Mouse (Mus musculus) kidney, adult 8-10 months (tissue): ENCODE data around the gene Nt5e.
"Not testable (repeated sequence)": the region's sequence is repeated elsewhere in the genome, so short reads cannot be mapped to it uniquely, and the experiment has no call there.

Experiments used
- DNase-seq, 2 experiments: peaks; one replicate each; pipeline ENCODE4 v3.0.0; 2022

Nt5e gene

DNA sequence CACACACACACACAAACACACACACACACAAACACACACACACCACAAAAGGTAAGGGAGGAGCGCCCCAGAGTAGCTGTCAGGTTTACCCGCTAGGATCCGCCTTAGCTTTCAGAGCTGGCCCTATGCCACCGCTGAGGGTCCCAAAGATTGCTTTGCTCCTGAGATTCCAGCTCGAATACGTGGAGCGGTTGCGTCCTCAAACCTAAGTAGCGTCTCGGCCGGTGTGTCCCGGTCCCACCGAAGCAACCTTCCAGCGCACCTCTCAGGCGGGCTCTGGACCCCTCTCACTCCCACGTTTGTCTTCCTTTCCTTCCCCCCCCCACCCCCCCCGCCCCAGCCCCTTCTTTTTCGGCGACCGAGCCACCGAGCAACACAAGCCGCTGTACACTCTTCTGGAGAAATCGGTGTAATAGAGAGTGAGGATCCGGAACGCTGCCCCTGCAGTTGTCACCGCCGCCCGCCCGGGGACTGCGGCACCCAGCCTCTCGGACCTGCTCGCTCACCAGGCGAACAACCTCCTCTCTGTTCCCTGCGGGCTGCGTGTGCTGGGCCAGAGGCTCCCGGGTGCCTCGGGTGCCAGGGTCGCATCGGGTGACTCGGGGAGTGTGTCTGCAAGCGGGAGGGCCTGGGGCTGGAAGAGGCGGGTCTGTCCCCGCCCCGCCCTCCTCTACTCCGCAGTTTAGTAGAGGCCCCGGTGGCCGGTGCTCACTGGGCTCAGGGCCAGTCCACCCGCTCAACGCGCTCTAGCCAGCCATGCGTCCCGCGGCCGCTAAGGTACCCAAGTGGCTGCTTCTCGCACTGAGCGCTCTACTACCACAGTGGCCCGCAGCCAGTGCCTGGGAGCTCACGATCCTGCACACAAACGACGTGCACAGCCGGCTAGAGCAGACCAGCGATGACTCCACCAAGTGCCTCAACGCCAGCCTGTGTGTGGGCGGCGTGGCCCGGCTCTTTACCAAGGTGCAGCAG is at the start of gene Nt5e:
Nt5e (plus strand) TSS at position 268 of the 972 bp plus-strand sequence.
- peak; percentile 81 to 83 for DNase-seq

- no peak for DNase-seq
Measured at GRCm38 (mm10) chr9:88277588-88277987, 49.4 kb upstream of the Nt5e start.

DNA sequence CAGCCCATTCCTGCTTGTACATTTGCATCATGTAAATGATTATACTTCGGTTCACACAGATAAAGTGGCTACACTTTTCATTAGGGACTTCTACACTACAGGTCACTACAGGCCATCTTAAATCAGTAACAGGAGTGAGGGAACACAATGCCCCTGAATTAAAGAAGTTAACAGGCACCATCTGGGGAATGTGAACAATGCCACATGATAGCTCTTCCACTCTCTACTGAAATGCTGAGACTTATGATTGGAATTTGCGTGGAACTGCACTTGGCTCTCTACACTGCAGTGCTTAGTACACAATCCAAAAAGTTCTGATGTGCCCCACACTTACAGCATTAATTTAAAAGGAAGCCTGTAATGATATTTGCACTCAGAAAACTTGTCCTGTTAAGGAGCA is 47.3 kb upstream of the Nt5e start:
- no peak for DNase-seq

GRCm38 (mm10) chr9:88289568-88290168 is 37.3 kb upstream of the Nt5e start:
- no peak for DNase-seq

DNA sequence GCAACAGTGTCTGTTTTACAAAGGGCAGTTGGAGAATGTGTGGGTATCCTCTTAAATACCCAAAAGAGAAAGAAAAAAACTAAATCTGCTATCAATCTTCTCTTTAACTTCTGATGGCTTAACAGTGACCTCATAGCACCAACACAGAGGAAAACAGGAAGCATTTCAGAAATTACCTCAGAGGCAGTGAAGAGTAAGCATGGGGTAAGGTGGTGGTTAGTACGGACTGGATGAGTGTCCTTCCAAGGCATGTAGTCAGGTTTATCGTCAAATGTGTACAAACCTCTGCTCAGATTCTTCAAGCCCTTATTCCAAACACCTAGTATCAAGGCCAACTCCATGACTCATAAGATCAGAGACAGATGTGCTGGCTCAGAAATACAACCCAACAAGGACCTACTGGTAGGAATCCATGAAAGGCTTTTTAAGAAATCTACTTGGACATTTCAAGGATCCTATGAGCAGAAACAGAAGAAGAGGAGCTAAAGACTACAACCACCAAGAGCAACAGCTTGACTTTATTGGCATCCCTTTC is 34.1 kb upstream of the Nt5e start:
- no peak for DNase-seq

- DNase-seq, result no peak
Measured at GRCm38 (mm10) chr9:88295798-88296197, 31.2 kb upstream of the Nt5e start.

- no peak for DNase-seq
Measured at GRCm38 (mm10) chr9:88296321-88296720, 30.7 kb upstream of the Nt5e start.

- DNase-seq, result not testable (repeated sequence)
Measured at GRCm38 (mm10) chr9:88297244-88297643, 29.8 kb upstream of the Nt5e start.

DNA sequence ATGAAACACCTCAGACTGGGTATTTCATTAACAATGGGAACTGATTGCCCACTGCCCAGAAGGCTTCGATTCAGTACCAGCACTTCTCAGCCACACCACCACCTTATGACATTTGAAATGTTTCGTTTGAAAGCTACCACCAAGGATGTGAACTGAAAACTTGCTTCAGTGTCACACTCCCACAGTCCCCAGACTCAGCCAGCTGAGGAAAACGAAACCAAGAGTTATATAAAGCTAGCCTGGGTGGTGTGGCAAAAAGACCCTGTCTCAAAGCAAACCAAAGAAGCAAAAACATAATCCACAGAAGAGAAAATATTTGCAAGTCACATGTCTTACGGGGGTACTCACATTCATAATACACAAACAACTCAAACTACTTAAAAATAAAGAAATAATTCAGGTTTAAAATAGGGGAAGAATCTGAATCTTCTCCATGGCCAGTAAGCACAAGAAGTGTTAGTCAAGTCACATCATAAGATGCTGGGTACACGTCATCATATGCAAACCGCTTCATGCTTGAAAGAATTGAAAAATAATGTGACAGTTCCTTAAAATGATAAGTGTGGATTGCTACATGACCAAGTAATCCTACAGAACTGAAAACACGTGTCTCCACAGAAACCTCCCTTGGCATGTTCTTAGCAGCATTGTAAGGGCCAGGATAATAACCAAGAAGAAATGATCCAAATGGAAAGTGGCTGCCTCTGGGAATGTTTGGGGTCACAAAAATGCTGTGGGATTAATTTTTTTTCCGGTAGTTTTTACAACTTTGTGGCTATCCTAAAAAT is 28.9 kb upstream of the Nt5e start:
- no peak for DNase-seq

GRCm38 (mm10) chr9:88307019-88307618 is 19.9 kb upstream of the Nt5e start:
- no peak for DNase-seq

DNA sequence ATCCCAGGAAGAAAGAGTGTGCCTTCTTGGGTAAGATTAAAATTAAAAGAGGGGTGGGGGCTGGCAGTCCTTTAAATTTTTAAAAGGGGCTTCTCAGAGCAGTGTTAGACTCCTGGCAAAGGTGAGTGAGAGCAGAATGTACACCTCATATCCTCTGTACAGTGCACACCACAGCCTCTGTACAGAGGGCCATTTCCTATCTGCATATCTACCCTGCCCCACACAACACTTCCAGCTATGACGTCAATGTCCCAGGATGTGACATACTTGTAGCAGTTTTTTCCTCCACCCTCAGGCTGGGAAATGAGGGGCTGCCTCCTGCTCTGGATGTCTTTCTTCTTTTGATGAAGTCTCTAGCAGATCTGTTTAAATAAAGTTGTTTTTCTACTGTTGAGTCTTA is 17.9 kb upstream of the Nt5e start:
- no peak for DNase-seq

- no peak for DNase-seq
Measured at GRCm38 (mm10) chr9:88319226-88319625, 7.8 kb upstream of the Nt5e start.

GRCm38 (mm10) chr9:88324616-88325015 is 2.4 kb upstream of the Nt5e start:
- no peak for DNase-seq

GRCm38 (mm10) chr9:88328666-88329065 is 1.7 kb downstream of the Nt5e start:
- DNase-seq, result peak; percentile 32 to 34

- no peak for DNase-seq
Measured at GRCm38 (mm10) chr9:88329166-88329748, 2.3 kb downstream of the Nt5e start.

DNA sequence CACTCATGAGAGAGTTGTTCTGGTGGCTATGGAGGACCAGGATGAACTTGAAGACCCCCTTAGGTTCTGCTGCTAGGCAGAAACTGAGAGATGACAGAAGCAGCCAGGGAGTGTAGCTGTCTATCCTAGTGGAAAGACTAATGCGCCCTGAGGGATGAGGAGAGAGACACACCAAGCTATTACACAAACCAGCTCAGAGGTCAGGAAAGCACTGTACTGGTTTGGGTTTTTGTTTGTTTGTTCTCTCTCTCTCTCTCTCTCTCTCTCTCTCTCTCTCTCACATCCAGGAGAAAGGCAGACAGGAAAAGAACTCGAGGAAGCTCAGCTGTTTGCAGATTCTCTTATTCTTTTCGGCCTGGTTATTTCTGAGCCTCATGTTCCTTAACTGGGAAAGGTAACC is 3.3 kb downstream of the Nt5e start:
- DNase-seq, result no peak

DNA sequence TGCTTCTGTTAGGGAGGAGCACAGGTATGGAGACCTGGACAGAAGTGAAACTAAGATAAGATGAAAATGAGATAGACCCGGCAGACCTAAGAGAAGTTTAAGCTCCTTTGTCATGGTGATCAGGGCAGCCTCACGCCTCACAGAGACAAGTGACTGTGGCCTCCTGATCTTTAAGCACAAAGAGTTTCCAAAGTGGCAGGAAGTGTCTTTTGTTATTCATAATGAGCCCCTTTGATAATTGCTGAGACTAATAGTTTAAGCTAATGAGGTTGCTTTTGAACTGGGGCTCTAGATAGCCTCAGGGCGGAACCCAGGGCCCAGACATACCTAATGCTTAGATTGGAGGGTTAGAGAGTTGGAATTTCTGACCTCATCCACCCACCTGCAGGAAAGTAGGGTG is 5.5 kb downstream of the Nt5e start:
- no peak for DNase-seq

DNA sequence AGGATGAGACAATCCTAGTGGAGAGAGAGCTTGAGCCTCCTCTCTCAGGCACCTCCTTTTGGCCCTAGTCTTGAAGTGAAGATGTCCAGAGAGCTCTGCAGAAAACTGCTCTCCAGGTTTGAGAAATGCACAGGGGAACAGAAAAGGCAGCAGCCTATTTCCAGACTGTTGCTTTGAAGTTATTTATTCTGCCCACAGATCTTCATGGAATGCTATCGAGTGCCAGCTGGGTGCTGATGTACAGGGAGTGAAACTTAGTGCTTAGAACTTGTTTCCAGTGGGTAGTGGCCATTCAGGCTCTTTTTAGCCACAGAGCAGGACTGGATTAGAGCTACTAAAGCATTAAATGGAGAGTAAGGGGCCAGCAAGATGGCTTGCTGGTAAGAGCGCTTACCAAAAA is 8.8 kb downstream of the Nt5e start:
- DNase-seq, result no peak

DNA sequence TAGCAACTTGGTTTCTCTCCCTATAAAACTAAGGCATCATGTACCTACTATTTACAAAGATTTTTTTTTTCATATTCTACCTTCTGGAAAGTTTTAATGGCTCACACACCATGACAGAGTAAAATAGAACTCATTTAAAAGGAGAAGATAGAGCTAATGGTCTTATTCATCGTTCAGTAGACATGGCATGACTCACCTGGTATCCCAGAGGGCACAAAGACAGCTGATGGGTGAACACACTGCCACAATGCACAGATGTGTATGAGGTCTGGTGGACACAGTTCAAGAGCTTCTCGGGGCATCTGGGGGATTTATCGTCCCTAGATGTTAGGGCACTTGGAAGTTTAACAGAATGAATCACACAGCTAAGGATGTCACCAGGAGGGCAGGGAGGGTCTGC is 13.8 kb downstream of the Nt5e start:
- no peak for DNase-seq

GRCm38 (mm10) chr9:88342241-88342640 is 15.2 kb downstream of the Nt5e start:
- no peak for DNase-seq

- DNase-seq, result no peak
Measured at GRCm38 (mm10) chr9:88342701-88343100, 15.7 kb downstream of the Nt5e start.

- no peak for DNase-seq
Measured at GRCm38 (mm10) chr9:88344424-88344823, 17.4 kb downstream of the Nt5e start.
